Mouse (Mus musculus) MEL (cell line): Measurements from ENCODE around the gene Kdm4a.

Source experiments
- CTCF ChIP-seq, 3 experiments: IDR thresholded peaks in 2 of 3; conservative IDR thresholded peaks in 1 of 3; 2 replicates each; pipeline ENCODE4 v1.5.1; 2011 to 2012; ENCODE audit warnings: low read length in 3 of 3, low read depth in 2 of 3, mild to moderate bottlenecking in 2 of 3, improper control_type of control experiment in 1 of 3, inconsistent platforms in 1 of 3, mixed read lengths in 1 of 3, moderate library complexity in 1 of 3; ENCODE audit not compliant: control insufficient read depth in 1 of 3, insufficient read depth in 1 of 3, poor library complexity in 1 of 3, severe bottlenecking in 1 of 3
- POLR2A ChIP-seq, 2 experiments: IDR thresholded peaks; 2 replicates each; pipeline ENCODE4 v1.6.1; 2011 to 2012; ENCODE audit warnings: low read length in 2 of 2, mild to moderate bottlenecking in 2 of 2, control low read depth in 1 of 2, improper control_type of control experiment in 1 of 2, low read depth in 1 of 2, moderate library complexity in 1 of 2; ENCODE audit not compliant: control insufficient read depth in 1 of 2, insufficient read depth in 1 of 2, poor library complexity in 1 of 2

- TF ChIP-seq POLR2A (IDR thresholded peaks at IDR 0.05; ENCODE audit: control insufficient read depth in 1 of 2, insufficient read depth in 1 of 2, low read depth in 1 of 2, low read length in 2 of 2, poor library complexity in 1 of 2) (no peak), CTCF (IDR thresholded peaks at IDR 0.05 in 2 of 3, conservative IDR thresholded peaks at IDR 0.05 in 1 of 3; ENCODE audit: control insufficient read depth in 1 of 3, insufficient read depth in 1 of 3, low read depth in 2 of 3, low read length in 3 of 3, poor library complexity in 1 of 3, severe bottlenecking in 1 of 3) (no peak)
Observed at GRCm38 (mm10) chr4:118115132-118115531, 64.7 kb downstream of the Kdm4a start.
